Mouse (Mus musculus) myocyte (in vitro differentiated cells): ENCODE measurements around the gene Tctex1d4. TPM values are rescaled to one million over a fixed set of nuclear protein-coding genes. Genes with fewer than 3 reads are reported as not detected.

Experiments
- H3K27me3 ChIP-seq: one replicate; pipeline ENCODE4 v1.6.1; 2011; ENCODE audit not compliant: control insufficient read depth, insufficient read depth, insufficient read length
- H3K36me3 ChIP-seq: one replicate; pipeline ENCODE4 v1.6.1; 2011; ENCODE audit not compliant: control insufficient read depth, insufficient read depth
- H3K4me2 ChIP-seq: one replicate; pipeline ENCODE4 v1.6.1; 2011; ENCODE audit warnings: low read depth, control low read depth
- H3K4me3 ChIP-seq: one replicate; pipeline ENCODE4 v1.5.1; 2011; ENCODE audit warnings: mild to moderate bottlenecking, control low read depth, moderate library complexity
- H3K79me2 ChIP-seq: one replicate; pipeline ENCODE4 v1.6.1; 2011; ENCODE audit not compliant: control insufficient read depth, insufficient read depth
- H3ac ChIP-seq: one replicate; pipeline ENCODE4 v1.6.1; 2011; ENCODE audit not compliant: control insufficient read depth, insufficient read length
- CEBPB ChIP-seq: IDR thresholded peaks from 2 replicates; pipeline ENCODE4 v1.6.1; 2011; ENCODE audit warnings: mild to moderate bottlenecking, moderate library complexity; ENCODE audit not compliant: poor library complexity, insufficient read depth, severe bottlenecking
- E2F4 ChIP-seq: IDR thresholded peaks from one replicate; pipeline ENCODE4 v1.6.1; 2011; ENCODE audit warnings: mild to moderate bottlenecking, control low read depth, moderate library complexity; ENCODE audit not compliant: insufficient read depth
- MAX ChIP-seq: IDR thresholded peaks from one replicate; pipeline ENCODE4 v1.6.1; 2011; ENCODE audit warnings: low read depth, mild to moderate bottlenecking, control low read depth
- MYOD1 ChIP-seq, 3 experiments: IDR thresholded peaks; one replicate each; pipeline ENCODE4 v1.6.1; 2011; ENCODE audit warnings: control low read depth in 2 of 3, low read depth in 2 of 3, mild to moderate bottlenecking in 2 of 3, moderate library complexity in 1 of 3; ENCODE audit not compliant: insufficient read length in 2 of 3, control insufficient read depth in 1 of 3
- MYOG ChIP-seq, 3 experiments: IDR thresholded peaks; one replicate each; pipeline ENCODE4 v1.6.1; 2011; ENCODE audit warnings: control low read depth in 2 of 3, low read depth in 2 of 3, mild to moderate bottlenecking in 2 of 3; ENCODE audit not compliant: insufficient read length in 2 of 3, control insufficient read depth in 1 of 3, insufficient read depth in 1 of 3
- POLR2A ChIP-seq: IDR thresholded peaks from one replicate; pipeline ENCODE4 v1.6.1; 2011; ENCODE audit warnings: low read depth, mild to moderate bottlenecking, control low read depth, moderate library complexity; ENCODE audit not compliant: insufficient read length
- POLR2AphosphoS2 ChIP-seq: IDR thresholded peaks from one replicate; pipeline ENCODE4 v1.6.1; 2011; ENCODE audit warnings: low read depth, control low read depth; ENCODE audit not compliant: insufficient read length
- REST ChIP-seq: IDR thresholded peaks from one replicate; pipeline ENCODE4 v1.6.1; 2011; ENCODE audit warnings: mild to moderate bottlenecking, control low read depth, moderate library complexity; ENCODE audit not compliant: insufficient read depth, insufficient read length
- SRF ChIP-seq: IDR thresholded peaks from one replicate; pipeline ENCODE4 v1.6.1; 2011; ENCODE audit warnings: low read depth; ENCODE audit not compliant: control insufficient read depth, insufficient read length
- TCF12 ChIP-seq: IDR thresholded peaks from one replicate; pipeline ENCODE4 v1.6.1; 2011; ENCODE audit warnings: mild to moderate bottlenecking, control low read depth; ENCODE audit not compliant: poor library complexity, insufficient read depth, severe bottlenecking
- TCF3 ChIP-seq: IDR thresholded peaks from one replicate; pipeline ENCODE4 v1.6.1; 2011; ENCODE audit warnings: low read depth, control low read depth; ENCODE audit not compliant: insufficient read length
- USF1 ChIP-seq: IDR thresholded peaks from one replicate; pipeline ENCODE4 v1.6.1; 2011; ENCODE audit warnings: low read depth, mild to moderate bottlenecking, control low read depth, moderate library complexity
- polyA plus RNA-seq: library from polyadenylated mRNA; unstranded; fragments of >200 nt; fragmentation: generic; extraction: Trizol; gene quantifications from one replicate; pipeline ENCODE4 v1.2.1, GENCODE M21; 2012; ENCODE audit warnings: missing spikeins

The Tctex1d4 gene
- polyA plus RNA-seq, 1 experiment: 0.18 TPM

DNA sequence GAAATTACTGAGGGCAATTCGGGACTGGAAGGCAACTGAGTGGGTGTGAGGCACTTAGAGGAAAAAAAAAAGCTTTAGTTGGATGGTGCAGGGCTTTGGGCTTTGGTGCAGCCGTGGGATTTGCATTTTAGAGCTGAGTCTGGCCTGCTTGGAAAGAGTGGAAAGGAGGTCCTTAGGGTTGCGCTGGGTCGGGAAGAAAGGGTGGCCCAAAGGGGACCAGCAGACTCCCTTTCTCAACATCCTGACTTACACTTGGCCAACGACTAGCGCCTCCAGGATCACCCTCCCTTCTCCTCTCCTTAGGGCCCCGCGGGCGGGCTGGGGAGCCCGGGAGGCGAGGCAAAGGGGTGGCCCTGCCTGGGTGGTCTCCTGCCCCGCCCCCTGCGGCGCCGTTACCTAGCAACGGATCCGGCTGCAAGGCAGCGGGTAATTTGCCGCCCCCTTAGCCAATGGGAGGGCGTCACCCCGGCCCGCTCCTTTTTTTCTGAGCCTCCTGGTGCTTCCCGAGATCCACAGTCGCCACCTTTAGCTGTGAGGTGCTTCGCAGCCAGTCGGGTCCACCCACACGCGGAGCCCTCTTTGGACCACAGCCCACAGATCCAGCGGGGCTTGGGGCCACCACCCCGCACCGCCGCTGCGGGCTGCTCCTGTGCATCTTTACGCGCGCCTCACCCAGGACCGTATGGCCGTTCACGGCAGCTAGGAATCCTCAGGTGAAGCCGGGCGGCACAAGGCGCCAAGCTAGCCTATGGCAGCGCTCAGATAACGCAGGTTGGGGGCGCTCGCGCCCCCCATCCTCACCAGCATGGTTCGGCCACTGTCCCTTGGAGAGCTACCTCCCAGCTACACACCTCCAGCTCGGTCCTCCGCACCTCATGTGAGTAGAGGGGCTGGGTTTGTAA is 30.8 kb upstream of the Tctex1d4 start, which contains the start of gene Ptch2:
Gene Ptch2, plus strand, starts transcription at position 525 of the 902 bp plus-strand sequence.
- Histone ChIP-seq H3K4me3 (no peak within 1 kb of the TSS), H3K36me3 (no peaks in the 10 kb centered on the region), H3K79me2 (no peaks in the 10 kb centered on the region), H3K27me3 (peaks cover 7% of the 10 kb centered on the region), H3ac (no peak within 1 kb of the TSS), H3K4me2 (peak within 1 kb of the TSS; percentile 64)
- no peak for TF ChIP-seq SRF
- no peak for TF ChIP-seq CEBPB
- no peak for TF ChIP-seq POLR2A
- TF ChIP-seq MYOG (IDR thresholded peaks at IDR 0.05; ENCODE audit: control insufficient read depth in 1 of 3, insufficient read depth in 1 of 3, insufficient read length in 2 of 3, low read depth in 2 of 3): no peak
- TF ChIP-seq USF1: no peak

DNA sequence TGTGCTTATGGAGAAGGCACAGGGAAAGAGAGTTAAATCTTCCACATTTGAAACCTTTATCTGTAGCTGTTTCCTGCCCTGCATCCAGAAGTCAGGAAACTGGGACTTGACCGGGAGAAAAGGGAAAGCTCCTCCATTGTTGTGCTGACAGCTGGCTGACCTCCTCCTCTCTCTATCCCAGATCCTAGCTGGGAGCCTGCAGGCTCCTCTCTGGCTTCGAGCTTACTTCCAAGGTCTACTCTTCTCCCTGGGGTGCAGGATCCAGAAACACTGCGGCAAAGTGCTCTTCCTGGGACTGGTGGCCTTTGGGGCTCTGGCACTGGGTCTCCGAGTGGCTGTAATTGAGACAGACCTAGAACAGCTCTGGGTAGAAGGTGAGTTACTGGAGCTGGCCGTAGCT is 29.9 kb upstream of the Tctex1d4 start:
- Histone ChIP-seq H3K4me2 (peak overlapping the region; percentile 64), H3ac (no peak overlapping the region), H3K27me3 (peaks cover 7% of the 10 kb centered on the region), H3K79me2 (no peaks in the 10 kb centered on the region), H3K4me3 (no peak overlapping the region), H3K36me3 (no peaks in the 10 kb centered on the region)
- no peak for TF ChIP-seq TCF12
- TF ChIP-seq POLR2AphosphoS2: no peak
- no peak for TF ChIP-seq MYOG (IDR thresholded peaks at IDR 0.05; ENCODE audit: control insufficient read depth in 1 of 3, insufficient read depth in 1 of 3, insufficient read length in 2 of 3, low read depth in 2 of 3)
- no peak for TF ChIP-seq TCF3
- TF ChIP-seq E2F4: no peak

DNA sequence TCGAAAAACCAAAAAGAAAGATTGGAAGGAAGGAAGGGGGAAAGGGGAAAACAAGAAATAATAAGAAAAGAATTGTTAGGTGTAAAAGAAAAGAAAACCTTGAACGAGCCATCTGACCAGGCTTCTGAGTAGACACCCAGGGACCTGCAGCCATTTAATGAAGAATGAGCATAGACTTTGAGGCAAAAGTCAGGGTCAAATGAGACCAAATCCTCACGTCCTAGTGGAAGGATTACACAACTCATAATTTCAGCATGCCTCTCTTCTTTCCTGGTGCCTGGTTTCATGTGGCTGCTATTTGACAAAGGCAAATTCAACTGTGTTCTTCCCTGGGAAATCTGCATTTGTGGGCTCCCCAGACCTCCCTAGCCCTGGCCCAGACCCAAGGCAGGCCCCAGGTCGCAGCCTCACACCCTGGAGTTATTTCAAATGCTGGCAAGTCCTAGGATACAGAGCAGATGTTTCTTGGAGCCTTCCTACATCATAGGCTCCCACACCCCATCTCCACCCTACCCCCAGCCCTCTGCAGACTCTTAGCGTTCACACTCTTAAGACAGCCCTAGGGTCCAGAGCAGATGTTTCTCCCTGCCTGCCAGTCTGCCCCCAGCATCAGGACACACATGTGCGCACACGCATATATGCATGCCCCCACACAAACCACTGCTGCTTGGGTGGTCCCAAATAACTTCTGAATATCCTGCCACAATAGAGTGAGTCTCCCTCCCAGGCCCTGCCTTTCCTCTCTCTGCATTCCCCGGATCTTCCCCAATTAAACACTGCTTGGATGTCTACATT is 28.4 kb upstream of the Tctex1d4 start:
- TF ChIP-seq MYOD1 (IDR thresholded peaks at IDR 0.05; ENCODE audit: control insufficient read depth in 1 of 3, insufficient read length in 2 of 3, low read depth in 2 of 3): no peak
- no peak for TF ChIP-seq USF1
- no peaks in the 10 kb centered on the region for H3K36me3 ChIP-seq
- H3K79me2 ChIP-seq: no peaks in the 10 kb centered on the region
- H3K27me3 ChIP-seq: peaks cover 7% of the 10 kb centered on the region
- no peak overlapping the region for H3K4me3 ChIP-seq
- H3K4me2 ChIP-seq: no peak overlapping the region
- no peak overlapping the region for H3ac ChIP-seq

GRCm38 (mm10) chr4:117098764-117099036 is 27.9 kb upstream of the Tctex1d4 start:
- Histone ChIP-seq H3K79me2 (no peaks in the 10 kb centered on the region), H3K27me3 (peaks cover 7% of the 10 kb centered on the region), H3ac (no peak overlapping the region), H3K4me2 (no peak overlapping the region), H3K4me3 (no peak overlapping the region), H3K36me3 (no peaks in the 10 kb centered on the region)
- TF ChIP-seq POLR2A (no peak), POLR2AphosphoS2 (no peak), TCF3 (no peak), CEBPB (no peak), MAX (no peak), USF1 (no peak), E2F4 (no peak), MYOD1 (IDR thresholded peaks at IDR 0.05; ENCODE audit: control insufficient read depth in 1 of 3, insufficient read length in 2 of 3, low read depth in 2 of 3) (no peak), SRF (no peak), TCF12 (no peak), REST (no peak), MYOG (IDR thresholded peaks at IDR 0.05; ENCODE audit: control insufficient read depth in 1 of 3, insufficient read depth in 1 of 3, insufficient read length in 2 of 3, low read depth in 2 of 3) (no peak)

- Histone ChIP-seq H3ac (no peak overlapping the region), H3K36me3 (no peaks in the 10 kb centered on the region), H3K4me2 (no peak overlapping the region), H3K27me3 (peaks cover 7% of the 10 kb centered on the region), H3K4me3 (no peak overlapping the region), H3K79me2 (no peaks in the 10 kb centered on the region)
- TF ChIP-seq TCF3 (no peak), USF1 (no peak), E2F4 (no peak), CEBPB (no peak), MYOG (IDR thresholded peaks at IDR 0.05; ENCODE audit: control insufficient read depth in 1 of 3, insufficient read depth in 1 of 3, insufficient read length in 2 of 3, low read depth in 2 of 3) (no peak), TCF12 (no peak), REST (no peak), SRF (no peak), MAX (no peak), POLR2AphosphoS2 (no peak), MYOD1 (IDR thresholded peaks at IDR 0.05; ENCODE audit: control insufficient read depth in 1 of 3, insufficient read length in 2 of 3, low read depth in 2 of 3) (no peak), POLR2A (no peak)
Measured at GRCm38 (mm10) chr4:117100036-117100435, 26.6 kb upstream of the Tctex1d4 start.
